Mouse (Mus musculus): ENCODE measurements around the gene Dock2. TPM values are rescaled to one million over a fixed set of nuclear protein-coding genes. Genes with fewer than 3 reads are reported as not detected.
A peak's percentile ranks its signal among the peaks of the same experiment; 100 is the strongest.

The Dock2 gene
- total RNA-seq, 2 experiments from 2014 or later: 153 to 218 TPM

DNA sequence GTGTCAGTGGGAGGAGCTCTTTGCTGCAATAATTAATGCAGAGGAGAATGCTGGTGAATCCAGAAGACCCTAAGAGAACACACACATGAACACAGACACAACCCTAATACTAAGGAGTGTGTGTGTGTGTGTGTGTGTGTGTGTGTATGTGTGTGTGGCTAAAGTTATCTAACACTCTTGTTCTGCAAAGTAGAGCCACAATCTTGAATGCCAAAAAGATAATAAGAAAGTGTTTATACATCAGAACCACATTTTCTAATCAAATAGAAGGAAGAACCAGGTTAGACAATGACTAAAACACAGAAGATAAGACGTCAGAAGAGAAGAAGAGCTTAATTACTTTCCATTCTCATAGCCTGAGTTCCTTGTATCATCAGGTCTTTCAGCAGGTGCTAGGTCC, 408.1 kb downstream of the Dock2 start:
- no peak for ATAC-seq (ENCODE audit: poor library complexity, severe bottlenecking)

DNA sequence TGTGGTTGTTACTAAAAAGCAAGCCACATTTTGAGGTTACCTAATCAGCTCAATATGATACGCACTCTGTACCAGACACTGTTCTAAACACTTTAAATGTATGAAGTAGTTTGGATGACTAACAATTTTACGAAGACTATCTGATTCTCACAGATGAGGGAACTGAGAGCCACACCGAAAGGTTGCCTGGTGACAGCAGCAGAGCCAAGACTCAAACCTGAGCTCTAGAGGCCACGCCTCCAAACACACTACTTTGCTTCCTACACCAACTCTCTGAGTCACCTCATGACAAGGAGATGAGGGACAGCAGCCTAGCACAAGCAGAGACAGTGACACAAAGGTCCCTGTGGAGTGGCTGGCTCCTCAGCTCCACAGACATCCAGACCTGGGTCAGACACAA, 411.5 kb downstream of the Dock2 start:
- ATAC-seq (ENCODE audit: poor library complexity, severe bottlenecking): no peak

DNA sequence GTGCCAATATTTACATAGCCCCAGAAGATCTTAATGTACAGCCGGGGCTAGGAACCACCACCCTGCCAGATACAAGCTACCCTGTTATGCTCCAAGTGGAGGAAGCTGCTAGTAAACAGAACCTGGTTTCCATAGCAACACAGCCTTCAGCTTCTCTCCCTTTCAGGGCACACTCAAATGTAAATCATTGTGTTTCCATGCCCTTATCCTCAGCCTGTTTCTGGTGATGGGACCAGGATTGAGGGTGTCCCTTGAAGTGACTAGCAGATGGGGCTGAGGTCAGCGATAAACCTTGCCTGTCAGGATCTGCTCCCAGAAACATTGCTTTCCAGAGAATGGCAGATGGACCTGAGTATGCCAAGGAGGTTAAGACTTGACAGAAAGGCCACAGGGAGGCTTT, 427.6 kb downstream of the Dock2 start:
- no peak for ATAC-seq (ENCODE audit: poor library complexity, severe bottlenecking)

DNA sequence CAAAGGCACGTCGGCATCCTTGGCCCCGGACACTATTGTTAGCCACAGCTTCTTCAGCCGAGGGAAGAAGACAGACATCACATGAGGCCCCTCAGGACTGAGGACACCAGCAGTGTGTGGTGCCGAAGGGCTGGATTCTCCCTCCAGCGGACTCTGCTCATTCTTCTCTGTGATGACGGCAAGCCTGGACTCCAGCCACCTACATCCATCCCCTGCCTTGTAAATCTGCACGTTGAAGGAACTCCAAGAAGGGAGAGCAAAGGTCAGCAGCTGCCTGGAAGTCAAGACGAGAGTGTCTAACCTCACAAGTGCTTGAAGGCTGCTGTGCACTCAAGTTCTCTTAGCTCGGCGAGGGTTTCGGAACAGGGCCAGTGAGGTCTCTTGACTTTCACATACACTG, 428.3 kb downstream of the Dock2 start:
- ATAC-seq (ENCODE audit: poor library complexity, severe bottlenecking): no peak

DNA sequence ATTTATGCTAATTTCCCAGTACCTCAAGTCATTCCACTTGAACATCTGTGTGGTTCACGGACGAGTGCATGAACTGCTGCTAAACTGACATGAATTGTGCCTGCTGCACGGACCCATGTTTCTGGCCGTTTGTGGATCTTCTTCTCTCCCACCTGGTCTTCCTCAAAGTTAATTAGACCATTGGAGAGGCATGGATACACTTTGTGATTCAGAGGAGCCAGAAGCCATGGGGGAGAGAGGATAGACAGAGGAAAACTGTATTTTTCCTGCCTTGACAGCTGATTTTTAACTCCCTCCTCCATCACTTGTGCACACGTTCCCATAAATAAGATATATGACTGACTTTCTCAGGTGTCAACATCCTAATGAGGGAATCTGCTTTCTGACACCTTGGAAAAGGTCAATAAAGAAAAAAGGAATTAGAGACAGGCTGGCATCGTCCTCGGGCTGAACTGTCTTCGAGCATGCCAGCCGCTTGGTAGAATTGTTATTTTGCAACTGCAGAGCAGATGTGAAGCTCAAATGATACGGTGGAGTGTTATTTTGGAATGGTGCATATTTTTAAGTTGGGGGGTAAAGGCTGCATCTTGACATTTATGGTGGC, 434.1 kb downstream of the Dock2 start:
- ATAC-seq (ENCODE audit: poor library complexity, severe bottlenecking): no peak

DNA sequence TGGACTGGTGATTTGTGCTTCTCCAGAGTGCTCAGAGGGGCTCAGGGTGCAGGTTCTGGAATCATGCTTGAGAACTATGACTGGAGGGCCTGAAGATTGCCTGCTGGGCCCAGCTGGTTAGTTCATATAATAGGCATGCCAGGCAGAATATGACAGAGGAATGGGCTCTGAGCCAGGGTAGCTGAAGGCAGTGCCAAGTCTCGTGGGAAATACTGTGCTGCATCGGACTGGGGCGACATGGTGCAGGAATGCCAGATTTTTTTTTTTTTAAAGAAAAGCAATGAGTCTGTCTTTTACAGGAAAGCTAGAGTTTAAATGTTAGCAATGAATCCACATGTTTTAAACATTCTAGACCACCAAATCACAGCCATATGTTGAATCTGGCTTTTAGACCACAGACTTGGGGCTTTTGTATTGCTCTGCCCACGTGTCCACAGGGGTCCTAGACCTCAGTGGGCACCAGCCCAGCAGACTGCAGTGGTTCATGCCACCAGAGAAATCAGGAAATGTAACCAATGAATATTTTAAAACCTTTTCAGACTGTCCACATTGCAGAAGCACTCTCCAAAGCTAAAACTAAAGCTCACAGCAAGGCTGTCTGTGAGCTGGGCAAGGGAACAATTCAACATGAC, 435.3 kb downstream of the Dock2 start:
- no peak for ATAC-seq (ENCODE audit: poor library complexity, severe bottlenecking)

DNA sequence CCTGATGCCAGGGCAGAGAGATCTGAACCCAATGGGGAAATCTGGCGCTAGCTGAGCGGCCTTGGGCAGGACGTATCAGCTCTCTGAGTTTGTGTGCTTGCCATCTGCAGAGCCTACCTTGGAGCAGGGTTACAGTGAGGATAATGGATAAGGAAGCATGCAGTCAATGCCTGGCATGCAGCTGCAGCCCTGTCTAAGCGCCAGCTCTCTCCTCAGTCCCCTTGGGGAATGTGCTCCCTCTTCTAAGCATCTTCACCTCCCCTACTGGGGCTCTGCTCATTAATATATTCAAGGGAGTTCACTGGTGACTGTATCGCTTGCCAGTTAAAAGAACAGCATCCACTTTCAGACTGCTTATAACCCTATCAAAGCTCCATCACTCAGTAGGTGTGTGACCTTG, 439.4 kb downstream of the Dock2 start:
- no peak for ATAC-seq (ENCODE audit: poor library complexity, severe bottlenecking)

DNA sequence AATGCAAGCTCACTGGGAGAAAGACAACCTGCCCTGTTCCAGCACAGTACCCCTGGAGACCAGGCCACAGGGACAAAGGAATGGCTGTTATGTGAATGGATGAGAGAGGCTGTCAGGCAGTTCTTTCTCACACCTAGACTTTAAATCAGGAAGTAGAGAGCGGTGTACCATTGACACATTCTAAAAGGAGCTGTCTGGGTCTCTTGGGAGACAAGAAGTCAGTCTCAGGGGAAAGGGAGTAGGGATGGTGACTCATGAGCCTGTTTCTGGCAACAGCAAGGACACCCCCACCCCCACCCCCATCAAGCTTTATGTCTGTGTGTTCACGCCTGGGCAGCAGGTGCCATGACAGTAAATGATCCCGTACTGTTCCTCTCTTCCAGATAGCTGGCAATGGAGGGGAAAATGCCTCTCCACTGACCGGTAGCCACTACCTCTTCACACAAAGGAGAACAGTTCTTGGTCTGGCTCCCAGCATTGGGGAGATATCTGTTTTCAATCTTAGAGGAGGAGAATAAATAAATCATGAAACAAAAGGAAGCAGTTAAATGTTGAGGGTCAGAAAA, 439.9 kb downstream of the Dock2 start:
- ATAC-seq (ENCODE audit: poor library complexity, severe bottlenecking): no peak

DNA sequence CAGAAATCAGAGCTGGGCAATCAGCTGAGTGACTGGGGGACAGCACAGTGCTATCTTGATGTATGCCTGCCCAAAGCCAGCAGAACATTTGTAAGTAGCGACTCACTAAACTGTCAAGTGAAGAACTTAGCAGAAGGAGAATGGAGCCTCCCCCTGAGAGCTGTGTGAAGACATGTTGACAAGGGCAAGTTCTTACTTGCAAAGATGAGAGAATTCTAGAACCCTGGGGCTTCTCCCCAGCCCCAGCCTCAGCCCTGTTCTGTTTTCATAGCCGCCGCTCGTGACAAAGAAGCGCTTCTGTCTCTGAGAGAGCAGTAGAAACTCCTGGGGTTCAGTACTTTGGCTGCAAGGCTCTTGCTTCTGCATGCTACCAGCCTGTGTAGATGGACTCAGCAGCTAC, 444.0 kb downstream of the Dock2 start:
- ATAC-seq (ENCODE audit: poor library complexity, severe bottlenecking): no peak

DNA sequence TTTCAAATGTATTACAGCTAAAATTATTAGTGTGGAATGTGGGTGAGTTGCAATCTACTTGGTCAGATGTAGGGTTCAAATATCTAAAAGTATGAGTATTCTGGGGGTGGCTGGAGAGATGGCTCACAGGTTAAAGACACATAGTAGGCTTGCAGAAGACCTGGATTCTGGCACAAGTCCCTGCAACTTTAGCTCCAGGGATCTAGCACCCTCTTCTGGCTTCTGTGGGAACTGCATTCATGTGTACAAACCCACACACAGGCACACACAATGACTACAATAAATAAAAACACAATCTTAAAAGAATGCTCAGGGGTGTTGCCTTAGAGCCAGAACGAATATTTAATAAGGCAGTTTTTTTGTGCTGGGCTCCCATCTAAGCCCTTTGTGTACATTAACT, 445.8 kb downstream of the Dock2 start:
- no peak for ATAC-seq (ENCODE audit: poor library complexity, severe bottlenecking)

DNA sequence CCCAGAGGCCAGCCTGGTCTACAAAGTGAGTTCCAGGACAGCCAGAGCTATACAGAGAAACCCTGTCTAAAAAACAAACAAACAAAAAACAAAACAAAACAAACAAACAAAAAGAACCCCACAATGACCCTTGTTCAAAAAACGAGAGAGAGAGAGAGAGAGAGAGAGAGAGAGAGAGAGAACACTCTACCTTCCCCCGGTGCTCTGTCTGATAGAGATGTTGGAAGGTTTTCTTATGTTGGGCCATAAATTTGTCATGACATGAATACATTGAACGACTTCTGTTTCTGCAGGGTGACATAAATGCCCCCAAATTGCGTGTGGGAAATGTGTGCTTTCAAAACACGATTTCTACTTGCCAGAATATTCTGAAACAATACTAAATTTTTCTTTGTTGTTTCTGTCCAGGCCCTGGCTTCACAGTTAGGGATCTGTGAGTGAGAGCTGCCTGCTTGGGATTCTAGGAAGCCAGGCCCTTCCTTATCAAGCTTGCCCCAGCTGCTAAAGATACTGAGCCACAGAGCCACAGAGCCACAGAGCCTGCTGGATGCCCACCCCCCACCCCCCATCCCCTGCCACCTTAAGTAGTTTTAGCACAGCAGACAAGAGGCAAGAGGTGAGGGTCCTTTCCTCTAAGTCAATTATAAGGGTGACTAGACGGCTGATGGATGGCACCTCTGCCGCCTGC, 451.2 kb downstream of the Dock2 start:
- no peak for ATAC-seq (ENCODE audit: poor library complexity, severe bottlenecking)

DNA sequence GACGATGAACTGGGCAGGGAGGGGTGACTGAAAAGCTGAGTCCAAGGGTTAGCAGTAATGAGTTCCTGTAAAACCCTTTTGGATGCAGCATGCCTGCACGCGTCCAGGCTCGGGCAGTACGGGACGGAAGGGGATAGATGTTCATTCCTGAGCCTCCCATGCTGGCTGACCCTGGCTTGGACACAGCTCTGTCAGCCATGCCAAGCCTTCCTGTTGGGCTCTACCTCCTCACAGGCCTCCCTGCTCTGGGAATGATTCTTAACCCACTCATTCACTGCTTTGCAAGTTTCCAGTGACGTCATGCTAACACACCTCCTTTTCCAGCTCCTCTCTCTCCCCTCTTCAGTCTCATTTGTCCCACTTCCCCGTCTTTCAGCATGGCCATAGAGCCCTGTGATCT, 460.0 kb downstream of the Dock2 start:
- no peak for ATAC-seq (ENCODE audit: poor library complexity, severe bottlenecking)

DNA sequence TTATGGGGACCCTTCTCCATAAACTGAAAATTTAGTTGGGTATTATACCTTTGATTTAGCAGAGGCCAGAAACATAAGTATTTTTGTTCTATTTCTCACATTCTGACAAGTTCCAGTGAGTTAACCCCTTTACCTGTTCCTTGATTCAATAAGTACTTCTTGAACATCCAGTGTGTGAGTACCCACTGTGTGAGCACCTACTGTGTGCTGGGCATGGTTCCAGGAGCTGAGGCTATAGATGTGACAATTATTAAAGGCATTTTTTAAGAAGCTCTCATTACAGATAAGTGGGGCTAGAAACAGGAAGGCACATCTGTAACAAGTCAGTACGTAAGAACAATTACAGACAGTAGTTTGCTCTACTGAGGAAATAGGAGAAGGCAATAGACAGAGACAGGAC, 464.4 kb downstream of the Dock2 start:
- ATAC-seq (ENCODE audit: poor library complexity, severe bottlenecking): no peak

DNA sequence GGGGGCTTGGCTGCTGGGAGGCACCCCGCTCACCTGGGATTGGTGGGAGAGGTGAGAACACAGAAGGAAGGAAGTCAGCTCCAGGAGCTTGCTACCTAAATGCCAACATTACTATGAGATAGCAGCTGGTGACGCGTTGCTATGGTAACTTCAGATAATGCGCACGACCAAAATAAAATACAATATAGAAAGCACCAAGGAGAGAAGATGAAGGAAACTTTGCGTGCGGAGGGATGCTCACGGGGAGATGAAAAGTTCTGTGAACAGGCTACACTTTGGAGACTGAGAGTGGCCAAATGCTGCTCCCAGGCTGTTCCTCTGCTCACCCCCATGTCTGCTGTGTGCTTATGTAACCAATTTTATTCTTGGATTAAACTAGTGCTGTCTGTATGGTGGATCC, 466.7 kb downstream of the Dock2 start:
- ATAC-seq (ENCODE audit: poor library complexity, severe bottlenecking): no peak

DNA sequence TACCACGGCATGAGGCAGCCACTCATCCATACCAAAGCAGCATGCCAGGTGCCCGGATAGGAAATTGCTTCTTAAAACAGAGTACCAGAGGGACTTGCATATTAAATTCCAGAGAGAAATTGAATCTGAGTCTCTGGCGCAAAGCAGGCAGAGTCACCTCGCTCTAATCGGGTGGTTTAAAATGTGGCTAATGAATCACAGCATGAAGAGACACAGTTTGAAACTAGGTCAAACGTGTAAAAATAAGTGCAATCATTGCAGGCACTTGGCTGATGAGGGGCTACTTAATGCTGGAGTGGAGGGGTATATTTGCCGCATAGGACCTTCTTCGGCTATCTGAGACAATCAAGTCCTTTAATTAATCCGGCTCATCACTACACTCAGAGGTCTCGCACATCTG, 467.5 kb downstream of the Dock2 start:
- no peak for ATAC-seq (ENCODE audit: poor library complexity, severe bottlenecking)

DNA sequence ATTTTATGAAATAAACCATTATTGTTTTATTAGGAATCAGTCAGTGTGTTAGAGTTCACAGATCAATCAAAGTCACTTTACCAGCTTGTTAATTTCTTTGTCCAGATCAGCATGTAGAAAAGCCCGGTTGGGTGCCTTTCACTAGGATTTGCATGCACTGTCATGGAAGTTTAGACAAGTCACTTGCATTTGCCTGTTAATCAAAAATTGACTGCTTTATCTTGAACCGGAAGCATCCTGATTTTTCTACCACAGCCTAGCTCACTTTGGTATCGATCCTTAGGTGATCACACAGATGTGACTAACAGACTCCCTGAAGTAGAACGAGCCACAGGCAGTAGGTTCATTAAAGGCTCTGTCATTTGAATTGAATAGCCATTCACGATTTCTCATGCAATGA, 468.3 kb downstream of the Dock2 start:
- no peak for ATAC-seq (ENCODE audit: poor library complexity, severe bottlenecking)

DNA sequence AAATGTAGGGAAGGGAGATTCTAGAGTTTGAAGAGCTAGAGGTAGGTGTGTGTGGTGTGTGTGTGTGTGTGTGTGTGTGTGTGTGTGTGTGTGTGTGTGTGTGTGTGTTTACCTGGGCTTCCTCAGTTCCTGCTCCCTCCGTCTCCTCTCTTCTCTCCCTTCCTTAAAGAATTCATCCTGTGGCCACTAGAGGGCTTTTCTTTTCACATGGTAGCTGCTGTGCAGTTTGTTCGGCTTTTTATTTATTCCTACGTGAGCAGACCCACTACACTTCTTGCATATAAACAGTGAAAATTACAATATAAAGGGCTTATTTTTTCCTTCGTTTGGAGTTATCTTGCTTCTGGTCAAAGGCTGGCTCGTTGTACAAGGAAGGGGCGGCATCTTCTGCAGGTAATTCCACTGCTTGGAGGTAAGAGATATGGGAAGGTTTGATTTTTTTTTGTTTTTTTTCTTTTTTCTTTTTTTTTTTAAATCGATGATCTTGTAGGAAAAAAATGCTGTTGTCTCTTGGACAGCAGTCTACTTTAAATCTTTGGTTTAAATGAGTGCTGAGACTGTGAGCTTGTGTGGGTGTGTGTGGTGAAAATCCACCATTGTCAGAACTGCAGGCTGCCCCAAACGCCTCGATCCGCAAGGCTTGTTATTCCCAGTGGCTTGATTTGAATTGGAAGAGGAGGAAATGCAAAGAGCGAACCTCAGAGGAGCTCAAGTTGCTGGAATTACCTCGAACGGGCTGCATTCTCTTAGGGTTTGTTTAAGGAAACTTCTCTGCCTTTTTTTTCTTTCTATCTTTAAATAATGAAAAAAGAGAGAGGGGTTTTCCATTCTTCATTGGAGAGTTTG, 468.9 kb downstream of the Dock2 start, which contains the start of gene Fam196b:
TSS of gene Fam196b (plus strand) at position 289 of the 846 bp plus-strand sequence.
- no peak for ATAC-seq (ENCODE audit: poor library complexity, severe bottlenecking)

DNA sequence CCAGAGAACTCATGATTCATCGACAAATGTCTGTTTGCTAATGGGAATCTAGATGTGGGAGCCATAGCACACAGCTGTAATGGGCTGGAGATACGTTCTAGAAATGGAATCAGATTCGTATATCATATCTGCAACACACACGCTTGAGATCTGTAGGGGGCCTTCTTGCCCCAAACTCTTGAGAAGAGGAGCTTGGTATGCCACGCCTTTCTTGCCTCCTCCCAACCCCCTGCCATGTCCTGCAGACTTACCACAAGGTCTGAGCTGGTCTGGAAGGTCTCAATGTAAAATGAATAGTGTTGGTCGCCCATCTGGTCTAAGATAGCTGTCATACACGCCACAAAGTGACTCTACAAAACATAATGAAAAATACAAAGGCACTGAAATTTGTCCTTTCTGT, 471.5 kb downstream of the Dock2 start:
- ATAC-seq (ENCODE audit: poor library complexity, severe bottlenecking): no peak

DNA sequence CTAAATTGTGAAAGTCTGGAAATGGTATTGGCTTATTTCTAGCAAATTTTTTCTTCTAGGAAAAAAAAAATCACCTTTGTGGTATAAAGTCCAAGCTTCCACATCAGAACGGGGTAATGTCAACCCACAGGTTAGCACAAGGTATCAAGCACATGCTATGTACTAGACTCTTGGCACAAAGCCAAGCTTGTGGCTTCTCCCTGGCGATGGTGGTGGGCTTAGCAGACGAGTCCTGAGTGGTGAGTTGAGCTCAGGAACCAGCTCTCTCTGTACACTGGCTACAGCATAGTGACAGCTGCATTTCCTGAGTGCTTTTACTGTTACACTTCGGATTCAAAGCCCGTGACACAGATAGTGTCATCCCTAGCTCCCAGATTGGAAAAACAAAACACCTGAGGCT, 472.0 kb downstream of the Dock2 start:
- ATAC-seq (ENCODE audit: poor library complexity, severe bottlenecking): no peak

DNA sequence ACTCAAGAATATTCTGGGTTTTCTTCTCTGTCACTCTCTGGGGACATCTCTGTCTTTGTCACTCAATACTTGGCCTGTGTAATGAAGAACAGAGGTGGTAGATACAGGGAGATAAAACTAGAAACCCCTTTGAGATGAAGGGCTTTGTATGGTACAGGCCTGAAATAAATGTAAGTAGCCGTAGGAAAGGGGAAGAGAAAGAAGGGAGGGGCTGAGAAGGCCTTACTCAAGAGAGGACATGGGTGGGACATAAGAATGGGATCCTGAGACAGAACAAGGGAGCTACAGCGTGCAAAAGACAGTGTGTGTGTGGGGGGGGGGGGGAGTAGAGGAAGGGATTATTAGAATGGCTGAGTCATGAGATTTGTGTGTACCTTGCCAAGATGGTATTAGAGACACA, 474.3 kb downstream of the Dock2 start:
- peak; percentile 84 for ATAC-seq (ENCODE audit: poor library complexity, severe bottlenecking)

DNA sequence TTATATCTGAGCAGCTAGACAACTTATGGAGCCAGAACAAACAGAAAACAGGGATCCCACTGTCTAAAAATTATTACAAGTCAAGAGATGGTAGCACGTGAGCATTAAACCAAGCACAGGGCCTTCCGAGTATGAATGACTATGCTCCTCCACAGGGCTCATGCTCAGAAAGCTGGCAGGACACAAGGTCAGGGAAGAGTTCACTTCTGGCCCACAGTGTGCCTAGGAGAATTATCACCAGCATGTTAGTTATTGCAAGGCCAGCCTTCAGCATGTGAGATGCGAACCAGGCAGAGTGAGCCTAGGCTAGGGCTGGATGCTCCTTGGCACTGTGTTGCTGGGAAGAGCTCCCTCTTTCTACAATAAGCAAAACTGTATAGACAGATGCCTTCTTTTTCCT, 475.0 kb downstream of the Dock2 start:
- ATAC-seq (ENCODE audit: poor library complexity, severe bottlenecking): no peak
